Mouse (Mus musculus): ENCODE results near the gene Olfr159. TPM values are rescaled to one million over a fixed set of nuclear protein-coding genes. Genes with fewer than 3 reads are reported as not detected.
"Not testable (repeated sequence)": the region's sequence is repeated elsewhere in the genome, so short reads cannot be mapped to it uniquely, and the experiment has no call there.

Gene Olfr159
- not detected in 2 replicates for polyA plus RNA-seq (2016; fragmentation: Nextera tagmentation; extraction: Ambion mirVana)

DNA sequence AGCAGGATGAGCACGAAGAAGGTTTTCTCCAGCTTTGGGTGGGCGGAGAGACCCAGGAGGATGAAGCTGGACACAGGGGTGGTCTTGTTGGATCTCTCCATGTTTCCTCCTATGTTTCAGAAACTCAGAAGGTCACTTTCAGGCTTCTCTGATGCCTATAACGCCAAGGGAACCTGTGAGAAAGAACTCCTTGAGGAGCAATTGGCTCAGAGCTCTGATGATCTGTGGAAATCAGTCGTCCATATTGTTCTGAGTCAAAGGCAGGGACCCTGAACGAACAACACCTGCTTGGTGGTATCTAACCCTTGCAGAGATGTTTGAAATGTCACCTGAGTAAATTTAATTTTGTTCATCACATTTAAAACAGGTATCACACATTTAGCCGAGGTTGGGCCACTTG is at the start of gene Olfr159:
Gene Olfr159, minus strand, starts transcription at position 101 of the 400 bp plus-strand sequence.
- H3K4me1 ChIP-seq, result no peaks in the 10 kb centered on the region
- H3K36me3 ChIP-seq (replicated peaks), result no peaks in the 10 kb centered on the region
- no peaks in the 10 kb centered on the region for H3K9me3 ChIP-seq
- H3K27me3 ChIP-seq (replicated peaks; ENCODE audit: low read depth, poor library complexity, severe bottlenecking), result no peaks in the 10 kb centered on the region
- 85% methylated on average over 6 of the region's 6 CpGs for WGBS
- H3K27ac ChIP-seq (replicated peaks), result no peak within 1 kb of the TSS
- no peak for DNase-seq (ENCODE audit: low spot score)
- no peak within 1 kb of the TSS for H3K4me3 ChIP-seq

GRCm38 (mm10) chr4:43798936-43799335 is 28.1 kb upstream of the Olfr159 start:
- Histone ChIP-seq H3K36me3 (replicated peaks) (no peaks in the 10 kb centered on the region), H3K27me3 (replicated peaks; ENCODE audit: low read depth, poor library complexity, severe bottlenecking) (no peaks in the 10 kb centered on the region)
- 81% methylated on average over 7 of the region's 7 CpGs for WGBS

DNA sequence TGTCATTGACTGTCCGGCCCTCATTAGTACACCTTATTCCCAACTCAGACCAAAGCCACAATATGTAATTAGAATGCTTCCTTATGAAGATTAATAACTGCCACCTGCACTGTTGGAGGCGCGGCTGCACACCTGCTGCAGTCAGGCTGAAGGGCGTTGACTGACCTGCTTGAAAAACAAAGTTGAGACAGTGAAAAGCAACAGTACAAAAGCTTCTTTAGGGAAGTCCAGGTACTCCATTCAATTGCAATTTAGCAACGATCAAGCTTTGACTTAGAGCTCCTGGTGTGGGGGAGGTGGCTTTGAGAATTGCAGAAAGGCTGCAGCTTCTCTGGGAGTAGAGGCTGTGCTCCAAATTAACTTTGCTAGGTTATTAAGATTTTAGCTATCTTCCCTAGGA is 25.0 kb upstream of the Olfr159 start:
- DNase-seq (ENCODE audit: low spot score); H3K36me3 ChIP-seq (replicated peaks); H3K27ac ChIP-seq (replicated peaks); H3K4me1 ChIP-seq; H3K27me3 ChIP-seq (replicated peaks; ENCODE audit: low read depth, poor library complexity, severe bottlenecking); H3K9me3 ChIP-seq; H3K4me3 ChIP-seq: not testable (repeated sequence)
- WGBS, result 90% methylated on average over 5 of the region's 5 CpGs

More at GRCm38 (mm10) chr4:43798936-43799335, 28.1 kb upstream of the Olfr159 start:
- DNase-seq (ENCODE audit: low spot score), result no peak
- no peaks in the 10 kb centered on the region for H3K4me1 ChIP-seq
- H3K9me3 ChIP-seq, result peaks cover 11% of the 10 kb centered on the region; the same call in 1 of the 2 replicates
- no peak overlapping the region for H3K27ac ChIP-seq (replicated peaks)
- H3K4me3 ChIP-seq, result no peak overlapping the region

- H3K27ac ChIP-seq (replicated peaks), result no peak overlapping the region
- no peaks in the 10 kb centered on the region; the same call in 1 of the 2 replicates for H3K9me3 ChIP-seq
- H3K4me1 ChIP-seq, result no peaks in the 10 kb centered on the region
- no peaks in the 10 kb centered on the region for H3K27me3 ChIP-seq (replicated peaks; ENCODE audit: low read depth, poor library complexity, severe bottlenecking)
- no peak for DNase-seq (ENCODE audit: low spot score)
- WGBS, result 74% methylated on average over 6 of the region's 6 CpGs
- no peaks in the 10 kb centered on the region for H3K36me3 ChIP-seq (replicated peaks)
- no peak overlapping the region for H3K4me3 ChIP-seq
Measured at GRCm38 (mm10) chr4:43795296-43795695, 24.5 kb upstream of the Olfr159 start.

GRCm38 (mm10) chr4:43772304-43772703 is 1.5 kb upstream of the Olfr159 start:
- WGBS, result 46% methylated on average over 2 of the region's 2 CpGs
- Histone ChIP-seq H3K9me3 (no peaks in the 10 kb centered on the region), H3K4me3 (no peak overlapping the region), H3K27me3 (replicated peaks; ENCODE audit: low read depth, poor library complexity, severe bottlenecking) (no peaks in the 10 kb centered on the region), H3K36me3 (replicated peaks) (no peaks in the 10 kb centered on the region), H3K27ac (replicated peaks) (no peak overlapping the region), H3K4me1 (no peaks in the 10 kb centered on the region)
- DNase-seq (ENCODE audit: low spot score), result no peak

- Histone ChIP-seq H3K4me1 (no peaks in the 10 kb centered on the region), H3K4me3 (no peak overlapping the region), H3K27ac (replicated peaks) (no peak overlapping the region), H3K9me3 (no peaks in the 10 kb centered on the region), H3K36me3 (replicated peaks) (no peaks in the 10 kb centered on the region), H3K27me3 (replicated peaks; ENCODE audit: low read depth, poor library complexity, severe bottlenecking) (no peaks in the 10 kb centered on the region)
- 68% methylated on average over 6 of the region's 6 CpGs for WGBS
- DNase-seq (ENCODE audit: low spot score), result no peak
Measured at GRCm38 (mm10) chr4:43771626-43772025, 817 bp upstream of the Olfr159 start.

DNA sequence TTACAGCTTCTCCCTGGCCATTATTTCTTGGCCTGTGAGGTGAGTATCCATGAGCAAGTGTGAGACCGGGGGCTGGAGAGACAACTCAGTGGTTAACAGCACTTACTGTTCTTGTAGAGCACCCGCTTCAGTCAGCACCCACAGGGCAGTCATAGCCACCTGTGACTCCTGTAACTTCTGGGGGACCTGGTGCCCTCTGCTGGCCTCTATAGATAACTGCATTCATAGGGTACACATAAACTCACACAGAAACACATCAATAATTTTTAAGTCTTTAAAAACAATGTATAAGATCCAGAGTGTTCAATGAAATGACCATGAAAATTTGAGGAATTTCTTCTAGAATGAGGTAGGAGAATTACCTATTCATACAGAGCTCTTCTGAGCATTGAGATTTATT is 1.4 kb downstream of the Olfr159 start:
- Histone ChIP-seq H3K27me3 (replicated peaks; ENCODE audit: low read depth, poor library complexity, severe bottlenecking) (no peaks in the 10 kb centered on the region), H3K27ac (replicated peaks) (no peak overlapping the region), H3K4me1 (no peaks in the 10 kb centered on the region), H3K9me3 (no peaks in the 10 kb centered on the region), H3K36me3 (replicated peaks) (no peaks in the 10 kb centered on the region), H3K4me3 (no peak overlapping the region)
- 92% methylated on average over 2 of the region's 2 CpGs for WGBS
- DNase-seq (ENCODE audit: low spot score), result no peak

DNA sequence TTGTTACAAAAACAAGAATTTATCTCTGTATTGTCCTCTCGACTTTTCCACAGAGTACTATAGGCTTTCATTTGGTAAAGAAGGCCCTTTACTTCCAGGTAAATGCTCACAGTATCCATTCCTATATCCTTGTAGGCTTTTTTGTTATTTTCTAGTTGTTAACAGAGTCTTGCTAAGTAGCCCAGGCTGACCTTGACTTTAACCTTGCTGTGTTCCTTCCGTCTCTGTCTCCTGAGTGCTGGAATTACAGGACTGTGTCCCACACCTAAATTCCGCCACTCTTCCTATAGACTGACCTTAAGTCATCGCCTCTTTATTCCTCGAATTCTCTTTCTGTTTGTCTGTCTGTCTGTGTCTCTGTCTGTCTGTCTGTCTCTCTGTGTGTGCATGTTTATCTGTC is 2.5 kb downstream of the Olfr159 start:
- no peaks in the 10 kb centered on the region for H3K9me3 ChIP-seq
- no peak for DNase-seq (ENCODE audit: low spot score)
- H3K4me1 ChIP-seq, result no peaks in the 10 kb centered on the region
- no peaks in the 10 kb centered on the region for H3K36me3 ChIP-seq (replicated peaks)
- no peaks in the 10 kb centered on the region for H3K27me3 ChIP-seq (replicated peaks; ENCODE audit: low read depth, poor library complexity, severe bottlenecking)
- 83% methylated on average over 5 of the region's 5 CpGs for WGBS
- no peak overlapping the region for H3K4me3 ChIP-seq
- no peak overlapping the region for H3K27ac ChIP-seq (replicated peaks)

DNA sequence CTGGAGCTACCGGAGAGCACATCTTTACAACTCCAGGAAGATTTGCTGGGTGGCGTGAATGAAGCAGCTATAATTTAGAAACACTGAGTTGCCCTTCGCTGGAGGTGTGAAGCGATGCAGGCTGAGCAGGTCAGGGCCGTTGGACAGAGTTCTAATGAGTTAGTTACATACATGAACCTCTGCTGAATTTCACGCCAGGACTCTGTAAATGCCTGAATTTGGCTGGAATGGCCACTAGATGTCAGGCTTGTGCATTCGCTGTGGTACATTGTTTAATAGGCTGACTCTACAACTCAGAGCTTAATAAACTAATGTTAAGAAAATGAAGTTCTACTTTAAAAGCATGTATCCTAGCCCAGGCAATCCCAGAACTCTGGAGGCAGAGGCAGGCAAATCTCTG is 7.4 kb downstream of the Olfr159 start:
- Histone ChIP-seq H3K27me3 (replicated peaks; ENCODE audit: low read depth, poor library complexity, severe bottlenecking) (no peaks in the 10 kb centered on the region), H3K4me3 (no peak overlapping the region), H3K4me1 (peaks cover 15% of the 10 kb centered on the region), H3K27ac (replicated peaks) (no peak overlapping the region), H3K36me3 (replicated peaks) (no peaks in the 10 kb centered on the region), H3K9me3 (no peaks in the 10 kb centered on the region)
- WGBS, result 30% methylated on average over 7 of the region's 7 CpGs
- peak; percentile 57 for DNase-seq (ENCODE audit: low spot score)

GRCm38 (mm10) chr4:43761336-43761735 is 9.5 kb downstream of the Olfr159 start:
- Histone ChIP-seq H3K4me3 (no peak overlapping the region), H3K4me1 (peaks cover 15% of the 10 kb centered on the region), H3K36me3 (replicated peaks) (no peaks in the 10 kb centered on the region), H3K27me3 (replicated peaks; ENCODE audit: low read depth, poor library complexity, severe bottlenecking) (no peaks in the 10 kb centered on the region), H3K9me3 (no peaks in the 10 kb centered on the region), H3K27ac (replicated peaks) (no peak overlapping the region)
- WGBS, result 78% methylated on average over 2 of the region's 2 CpGs
- DNase-seq (ENCODE audit: low spot score), result no peak

- Histone ChIP-seq H3K9me3 (no peaks in the 10 kb centered on the region), H3K27me3 (replicated peaks; ENCODE audit: low read depth, poor library complexity, severe bottlenecking) (no peaks in the 10 kb centered on the region), H3K27ac (replicated peaks) (peak overlapping the region; percentile 59; the same call in 1 of the 2 replicates), H3K36me3 (replicated peaks) (no peaks in the 10 kb centered on the region), H3K4me1 (peaks cover 15% of the 10 kb centered on the region), H3K4me3 (no peak overlapping the region)
- WGBS, result 71% methylated on average over 10 of the region's 10 CpGs
- DNase-seq (ENCODE audit: low spot score), result peak; percentile 58
Measured at GRCm38 (mm10) chr4:43760460-43760859, 10.3 kb downstream of the Olfr159 start.

GRCm38 (mm10) chr4:43759571-43760418 is 11.0 kb downstream of the Olfr159 start:
- peaks cover 15% of the 10 kb centered on the region for H3K4me1 ChIP-seq
- H3K4me3 ChIP-seq, result no peak overlapping the region
- peak; percentile 58 for DNase-seq (ENCODE audit: low spot score)
- WGBS, result 61% methylated on average over 21 of the region's 21 CpGs
- H3K27ac ChIP-seq (replicated peaks), result peak overlapping the region; percentile 59
- no peaks in the 10 kb centered on the region for H3K27me3 ChIP-seq (replicated peaks; ENCODE audit: low read depth, poor library complexity, severe bottlenecking)
- H3K36me3 ChIP-seq (replicated peaks), result no peaks in the 10 kb centered on the region
- H3K9me3 ChIP-seq, result no peaks in the 10 kb centered on the region

- no peaks in the 10 kb centered on the region for H3K9me3 ChIP-seq
- H3K27ac ChIP-seq (replicated peaks), result no peak overlapping the region
- H3K4me1 ChIP-seq, result peaks cover 15% of the 10 kb centered on the region
- no peaks in the 10 kb centered on the region for H3K27me3 ChIP-seq (replicated peaks; ENCODE audit: low read depth, poor library complexity, severe bottlenecking)
- WGBS, result 82% methylated on average over 6 of the region's 6 CpGs
- DNase-seq (ENCODE audit: low spot score), result no peak
- no peaks in the 10 kb centered on the region for H3K36me3 ChIP-seq (replicated peaks)
- H3K4me3 ChIP-seq, result no peak overlapping the region
Measured at GRCm38 (mm10) chr4:43757213-43757612, 13.6 kb downstream of the Olfr159 start.
